Mouse (Mus musculus): Measurements from ENCODE around the gene Sp1.

Gene Sp1

GRCm38 (mm10) chr15:102446448-102446847 is 40.5 kb downstream of the Sp1 start:
- no peak for DNase-seq

- no peak for DNase-seq
These were observed 43.4 kb downstream of the Sp1 start for GRCm38 (mm10) chr15:102449366-102449765.

GRCm38 (mm10) chr15:102450928-102451327 is 45.0 kb downstream of the Sp1 start:
- peak in 1 of 2 experiments; percentile 45 for DNase-seq

- DNase-seq = no peak
These were observed 45.9 kb downstream of the Sp1 start for GRCm38 (mm10) chr15:102451666-102452430.

- peak; percentile 38 to 50 for DNase-seq
These were observed 50.0 kb downstream of the Sp1 start for GRCm38 (mm10) chr15:102455993-102456392.

GRCm38 (mm10) chr15:102458050-102458736 is 52.2 kb downstream of the Sp1 start:
- no peak for DNase-seq

- DNase-seq = peak; percentile 91 to 95
These were observed 53.0 kb downstream of the Sp1 start, which contains the start of gene Prr13 for GRCm38 (mm10) chr15:102458904-102459317. Prr13 (plus strand) TSS chr15:102459028.

GRCm38 (mm10) chr15:102459381-102459780 is 53.4 kb downstream of the Sp1 start:
- DNase-seq = no peak

- no peak for DNase-seq
These were observed 53.9 kb downstream of the Sp1 start for GRCm38 (mm10) chr15:102459847-102460246.

- DNase-seq = no peak
These were observed 54.5 kb downstream of the Sp1 start for GRCm38 (mm10) chr15:102460409-102460808.

- no peak for DNase-seq
These were observed 55.0 kb downstream of the Sp1 start for GRCm38 (mm10) chr15:102460971-102461370.

- DNase-seq = no peak
These were observed 55.6 kb downstream of the Sp1 start for GRCm38 (mm10) chr15:102461430-102462075.

GRCm38 (mm10) chr15:102463666-102464065 is 57.7 kb downstream of the Sp1 start:
- DNase-seq = no peak

GRCm38 (mm10) chr15:102468675-102469370 is 62.9 kb downstream of the Sp1 start:
- no peak for DNase-seq

GRCm38 (mm10) chr15:102470183-102470604 is 64.3 kb downstream of the Sp1 start, which contains the start of gene Pcbp2:
Pcbp2 (plus strand) TSS chr15:102470539.
- peak; percentile 95 to 98 for DNase-seq

- peak; percentile 91 to 95 for DNase-seq
These were observed 64.8 kb downstream of the Sp1 start for GRCm38 (mm10) chr15:102470605-102471294.

- no peak for DNase-seq
These were observed 65.3 kb downstream of the Sp1 start for GRCm38 (mm10) chr15:102471295-102471645.

- DNase-seq = no peak
These were observed 65.8 kb downstream of the Sp1 start for GRCm38 (mm10) chr15:102471727-102472126.

GRCm38 (mm10) chr15:102473246-102473645 is 67.3 kb downstream of the Sp1 start:
- DNase-seq = no peak

- no peak for DNase-seq
These were observed 68.6 kb downstream of the Sp1 start for GRCm38 (mm10) chr15:102474520-102474919.

- no peak for DNase-seq
These were observed 77.2 kb downstream of the Sp1 start for GRCm38 (mm10) chr15:102483136-102483535.

- DNase-seq = no peak
These were observed 79.9 kb downstream of the Sp1 start for GRCm38 (mm10) chr15:102485853-102486252.

Measured in kidney, postnatal 4 days (tissue).